Mouse (Mus musculus): ENCODE data around the gene Zfp217. TPM values are rescaled to one million over a fixed set of nuclear protein-coding genes. Genes with fewer than 3 reads are reported as not detected.

The Zfp217 gene
- total RNA-seq, 2 experiments from 2014 or later = 23.9 to 24.2 TPM

DNA sequence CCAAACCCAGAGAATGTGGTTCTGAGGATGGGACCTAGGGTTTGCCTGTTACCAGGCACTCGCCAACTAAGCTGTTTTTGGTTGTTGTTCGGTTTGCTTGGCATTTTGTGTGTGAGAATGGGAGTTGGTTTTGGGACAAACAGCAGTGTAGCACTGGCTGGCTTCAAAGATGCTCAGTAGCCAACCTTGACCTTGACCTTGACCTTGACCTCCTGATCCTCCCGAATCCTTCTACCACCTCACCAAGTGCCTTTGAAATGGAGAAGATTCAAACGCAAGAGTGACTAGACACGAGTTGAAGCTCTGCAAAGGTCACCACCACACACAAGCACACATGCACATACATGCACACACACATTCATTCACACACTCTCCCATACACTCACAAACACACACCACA is 44.6 kb downstream of the Zfp217 start:
- DNase-seq = no peak

DNA sequence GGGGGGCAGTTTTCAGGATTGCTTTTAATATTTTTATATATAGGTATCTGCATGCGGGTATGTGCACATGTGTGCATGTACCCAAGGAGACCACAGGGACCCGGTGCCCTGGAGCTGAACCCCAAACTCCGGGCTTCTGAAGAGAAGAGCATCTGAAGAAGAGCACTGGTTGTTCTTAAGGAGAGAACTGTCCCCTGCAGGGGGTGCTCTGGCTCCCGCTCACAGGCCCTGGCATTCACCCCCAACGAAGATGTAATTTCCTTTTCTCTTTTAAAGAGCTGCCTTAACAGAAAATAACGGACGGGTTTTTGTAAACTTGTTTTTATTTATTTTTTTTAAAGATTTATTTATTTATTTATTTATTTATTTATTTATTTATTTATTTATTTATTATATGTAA is 46.0 kb downstream of the Zfp217 start:
- DNase-seq = no peak

DNA sequence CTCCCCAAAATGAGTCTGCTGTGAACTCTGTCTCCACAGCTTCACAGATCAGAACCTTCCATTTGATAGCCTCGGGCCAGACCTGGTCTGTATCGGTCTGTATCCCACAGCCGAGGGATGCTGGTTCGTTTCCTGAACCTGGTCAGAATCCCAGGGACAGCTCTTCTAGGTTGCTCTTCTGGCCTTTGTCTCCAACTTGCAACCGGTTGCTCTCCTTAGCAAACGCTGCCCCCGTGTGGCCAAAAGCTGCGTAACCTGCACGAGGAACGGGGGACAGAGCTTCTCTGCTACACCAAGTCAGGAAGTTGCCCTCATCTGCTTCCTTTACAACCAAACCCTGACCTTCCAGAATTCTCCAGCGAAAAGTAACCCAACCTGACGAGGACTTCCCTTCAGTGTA is 46.8 kb downstream of the Zfp217 start:
- DNase-seq = peak; percentile 95

DNA sequence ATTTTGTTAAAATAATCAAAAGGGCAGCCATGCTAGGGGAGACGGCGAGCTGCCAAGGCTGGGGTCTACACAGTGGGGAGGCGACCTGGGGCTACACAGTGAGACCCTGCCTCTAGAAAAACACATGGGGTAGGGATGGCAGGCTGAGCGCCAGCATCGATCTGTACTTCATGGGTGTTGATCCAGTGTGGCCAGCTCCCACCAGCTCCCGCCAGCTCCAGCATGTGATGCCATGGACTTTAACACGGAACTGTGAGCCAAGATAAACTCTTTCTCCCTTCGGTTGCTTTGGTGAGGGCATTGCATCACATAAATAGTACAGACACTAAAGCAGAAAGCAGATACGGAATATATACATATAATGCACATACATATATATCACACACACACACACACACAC is 53.0 kb downstream of the Zfp217 start:
- DNase-seq = no peak

DNA sequence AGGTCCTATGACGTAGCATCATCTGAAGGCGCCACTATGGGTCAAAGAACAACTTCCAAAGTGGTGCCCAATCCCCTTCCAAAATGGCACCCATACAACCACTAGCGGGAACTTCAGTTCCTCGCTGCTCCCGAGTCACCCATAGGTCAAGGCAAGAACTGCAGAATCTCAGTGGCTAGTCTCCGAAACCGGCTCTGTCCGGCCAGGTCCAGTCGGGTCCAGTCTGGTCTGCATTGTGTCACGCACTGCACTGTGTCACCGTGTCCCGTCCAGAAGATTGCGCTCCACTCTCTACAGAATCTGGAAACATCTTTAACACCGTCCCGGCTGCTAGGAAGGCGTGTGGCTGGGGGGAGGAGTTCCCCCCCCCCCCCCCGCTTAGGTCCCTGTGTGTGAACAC is 53.7 kb downstream of the Zfp217 start:
- no peak for DNase-seq

DNA sequence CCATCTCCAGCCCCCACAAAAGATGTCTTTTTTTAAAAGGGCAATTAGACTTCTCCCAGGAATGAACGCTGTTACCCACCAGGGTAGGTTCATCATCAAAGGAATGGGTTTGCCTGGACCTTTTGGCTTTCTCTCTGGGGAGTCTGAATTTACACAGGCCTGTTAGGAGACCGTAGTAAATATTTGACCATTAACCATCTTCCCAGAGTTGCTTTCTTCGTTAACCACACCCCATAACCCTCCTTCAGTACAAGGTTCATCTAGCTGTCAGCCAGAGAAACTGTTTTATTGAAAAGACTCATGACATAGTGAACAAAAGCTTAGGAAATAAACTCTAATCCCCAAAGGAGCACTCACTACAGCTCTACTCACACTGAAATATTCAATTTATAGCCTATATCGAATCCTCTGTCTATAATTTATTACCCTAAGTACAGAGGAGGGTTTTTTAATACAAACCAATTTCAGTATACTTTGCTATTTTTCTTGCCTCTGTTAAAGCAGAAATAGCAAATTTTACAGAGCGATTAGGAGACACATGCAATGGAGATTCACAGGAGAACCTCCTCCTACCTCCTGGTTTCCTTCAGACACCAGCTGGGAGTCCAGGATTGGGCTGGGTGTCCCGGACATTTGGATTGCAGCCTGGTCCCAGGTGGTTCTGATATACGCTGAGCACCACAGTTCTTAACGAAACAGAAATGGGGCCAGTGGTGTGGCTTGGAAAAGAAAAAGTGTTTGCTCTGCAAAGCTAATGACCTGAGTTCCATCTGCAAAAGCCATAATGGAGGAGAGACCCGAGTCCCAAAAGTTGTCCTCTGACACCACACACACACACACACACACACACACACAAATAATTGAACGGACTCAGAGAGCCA is 56.1 kb downstream of the Zfp217 start:
- DNase-seq = no peak

DNA sequence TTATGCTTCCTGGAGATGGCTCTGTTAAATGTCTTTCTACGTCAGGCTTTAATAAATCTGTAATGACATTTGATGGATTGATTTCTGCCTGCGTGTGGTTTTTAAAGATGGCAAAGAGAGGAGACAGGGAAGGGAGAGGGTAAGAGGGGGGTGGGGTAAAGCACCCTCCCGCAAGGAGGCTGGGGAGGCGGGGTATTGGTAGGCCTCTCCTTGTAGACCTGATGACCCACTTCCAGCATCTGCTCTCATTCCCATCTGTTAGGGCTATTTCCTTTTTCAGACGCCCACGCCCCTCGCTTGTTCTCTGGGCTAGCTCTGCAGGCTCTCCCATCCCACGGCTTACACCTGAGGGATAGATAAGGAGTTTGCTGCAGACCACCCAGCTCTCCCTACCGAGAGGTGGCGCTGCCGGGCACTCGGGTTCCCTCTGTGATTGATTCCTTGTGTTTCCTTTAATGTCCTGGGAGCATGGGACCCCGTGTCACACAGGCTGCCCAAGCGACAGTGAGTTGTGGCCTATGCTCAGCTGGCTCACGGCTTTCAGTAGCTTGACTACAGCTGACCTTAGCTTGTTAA is 69.4 kb downstream of the Zfp217 start:
- peak in 1 of 2 experiments; percentile 19 for DNase-seq

DNA sequence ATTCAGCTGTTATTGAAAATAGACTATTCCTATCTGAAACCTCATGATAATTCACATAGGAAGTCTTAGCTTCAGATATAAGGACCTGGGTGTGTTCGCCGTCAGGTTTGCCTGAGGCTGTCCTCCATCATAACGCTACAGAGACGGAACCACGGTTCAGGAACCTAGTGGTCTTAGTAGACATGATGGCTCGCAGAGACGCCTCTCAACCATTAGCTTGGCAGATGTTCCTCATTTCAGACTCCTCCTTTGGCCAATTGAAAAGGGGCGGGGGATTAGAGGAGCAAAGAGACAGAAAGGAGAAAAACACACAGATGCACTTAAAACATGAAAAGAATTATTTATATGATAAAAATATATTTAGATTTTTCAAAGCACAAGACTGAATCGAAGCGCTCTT is 69.9 kb downstream of the Zfp217 start:
- no peak for DNase-seq

DNA sequence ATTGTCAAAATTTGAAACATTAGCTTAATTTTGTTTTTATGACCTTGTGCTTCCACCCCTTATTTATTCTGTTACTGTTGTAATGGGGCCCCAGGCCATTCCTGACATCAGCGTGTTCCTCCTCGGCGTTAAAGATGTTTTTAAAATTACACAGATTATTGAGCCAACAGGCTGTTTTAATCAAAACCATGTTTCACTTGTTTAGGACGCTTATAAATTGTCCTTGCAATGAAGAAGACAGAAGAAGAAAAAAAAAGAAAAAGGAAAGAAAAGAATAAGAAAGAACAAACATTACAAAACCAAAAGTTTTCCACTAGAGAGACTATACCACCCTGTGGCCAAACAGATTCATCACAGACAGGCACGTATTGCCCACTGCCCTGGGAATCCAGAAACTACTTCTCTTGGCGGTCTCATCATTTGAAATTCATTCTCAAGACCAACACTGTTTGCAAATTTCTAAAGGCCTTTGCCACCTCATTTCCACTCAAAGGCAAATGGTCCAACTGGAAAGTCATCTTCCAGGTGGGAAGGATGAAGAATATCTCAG is 70.9 kb downstream of the Zfp217 start:
- no peak for DNase-seq

DNA sequence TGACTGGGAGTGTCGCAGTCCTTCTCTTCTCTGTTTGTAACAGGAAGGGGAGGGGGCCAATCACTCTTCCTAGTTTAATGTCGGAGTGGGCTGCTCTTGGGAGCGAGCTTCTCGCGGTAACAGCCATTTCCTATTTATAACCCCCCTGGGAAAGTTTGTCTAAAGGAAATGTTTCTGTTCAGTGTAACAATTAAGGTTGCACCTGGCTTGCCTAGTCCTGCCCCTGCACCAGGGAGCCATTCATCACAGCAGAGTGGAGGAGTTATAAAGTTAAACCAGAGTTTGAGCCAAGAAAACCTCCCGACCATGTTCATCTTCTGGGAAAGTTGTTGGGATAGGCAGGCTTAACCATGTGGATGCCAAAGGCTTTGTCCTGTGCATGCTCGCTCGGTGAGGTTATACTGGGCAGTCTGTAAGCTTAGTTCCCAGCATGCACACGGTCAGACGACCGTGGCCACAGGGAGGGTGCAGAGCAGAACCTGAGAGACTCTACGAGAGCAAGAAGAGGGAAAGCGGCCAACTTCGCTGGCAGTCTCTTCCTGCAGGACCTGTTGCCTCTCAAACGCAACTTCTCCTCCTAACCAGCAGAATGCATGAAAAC is 77.2 kb downstream of the Zfp217 start:
- DNase-seq = peak; percentile 8 to 33

DNA sequence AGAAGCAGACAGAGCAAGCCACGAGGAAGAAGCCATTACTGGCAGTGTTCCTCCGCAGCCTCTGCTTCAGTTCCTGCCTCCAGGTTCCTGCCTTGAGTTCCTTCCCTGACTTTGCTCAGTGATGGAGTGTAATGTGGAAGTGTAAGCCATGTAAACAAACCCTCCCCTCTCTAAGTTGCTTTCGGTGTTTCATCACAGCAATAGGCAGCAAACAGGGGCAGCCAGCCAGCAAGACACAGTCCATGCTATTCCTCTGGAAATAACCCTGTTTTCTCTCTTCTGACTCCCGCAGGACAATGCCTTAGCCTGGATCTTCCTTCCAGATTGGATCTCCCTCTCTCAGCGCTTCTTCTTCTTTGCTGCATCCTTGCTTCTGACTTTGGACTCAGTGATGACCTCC is 77.9 kb downstream of the Zfp217 start:
- peak in 1 of 2 experiments; percentile 15 for DNase-seq

DNA sequence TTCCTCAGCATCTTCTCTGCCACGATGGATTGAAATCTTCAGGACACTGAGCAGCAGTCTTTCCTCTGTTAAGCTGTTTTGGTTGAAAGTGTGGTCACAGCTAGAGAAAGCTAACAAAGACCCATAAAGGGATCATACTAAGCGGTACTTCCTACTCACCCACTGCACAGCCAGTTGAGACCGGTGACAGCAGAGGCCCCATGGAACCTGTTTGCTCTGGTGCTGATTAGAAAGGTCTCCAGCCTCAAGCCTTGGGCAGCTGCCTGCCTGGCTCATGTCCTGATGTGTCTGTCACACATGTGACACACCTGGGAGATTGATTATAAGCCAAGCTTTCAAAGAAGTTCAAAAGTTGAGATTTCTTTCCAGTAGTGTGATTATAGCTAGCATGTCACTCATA is 85.5 kb downstream of the Zfp217 start:
- DNase-seq = no peak

DNA sequence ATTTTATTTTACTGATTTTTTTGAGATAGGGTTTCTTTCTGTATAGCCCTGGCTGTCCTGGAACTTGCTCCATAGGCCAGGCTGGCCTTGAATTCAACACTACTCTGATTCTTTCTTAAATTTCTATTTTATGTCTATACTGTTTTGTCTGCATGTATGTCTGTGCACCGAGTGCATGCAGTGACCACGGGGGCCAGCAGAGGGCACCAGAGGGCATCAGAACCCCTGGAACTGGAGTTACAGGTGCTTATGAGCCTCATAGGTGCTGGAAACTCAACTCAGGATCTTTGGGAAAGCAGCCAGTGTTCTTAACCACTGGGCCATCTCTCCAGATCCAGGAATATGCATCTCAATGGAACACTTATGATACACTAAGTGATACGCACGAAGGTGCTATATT is 87.8 kb downstream of the Zfp217 start:
- DNase-seq = peak; percentile 21 to 24

DNA sequence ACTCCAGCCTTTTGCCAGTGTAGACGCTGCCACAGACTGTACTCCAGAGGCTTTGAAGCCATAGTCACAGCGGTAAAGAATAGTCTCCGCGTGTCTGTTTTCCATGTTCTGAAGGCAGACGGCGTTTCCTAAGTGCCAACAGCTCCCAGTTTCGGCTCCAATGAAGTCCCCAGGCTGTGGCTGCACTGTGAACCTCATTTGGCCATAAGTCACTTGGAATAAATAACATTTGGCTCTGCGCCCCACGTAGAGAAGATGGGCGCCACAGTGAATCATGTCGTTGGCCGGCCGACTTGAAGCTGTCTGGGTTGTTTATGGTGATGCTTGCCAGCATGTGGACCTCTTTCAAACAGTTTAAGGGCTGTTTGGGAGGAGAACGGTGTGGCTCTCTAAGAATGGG is 89.1 kb downstream of the Zfp217 start:
- no peak for DNase-seq

Measured in adrenal gland, postnatal 36 days (tissue).